Mouse (Mus musculus) left cerebral cortex, adult 9 months (tissue): ENCODE measurements around the gene Map4k1.
A peak's percentile ranks its signal among the peaks of the same experiment; 100 is the strongest.

Experiments
- DNase-seq, 2 experiments: peaks; one replicate each; pipeline ENCODE4 v3.0.0; 2022; ENCODE audit warnings: low spot score in 2 of 2

Gene Map4k1

GRCm38 (mm10) chr7:28977556-28977955 is 4.3 kb upstream of the Map4k1 start:
- DNase-seq: no peak

- no peak for DNase-seq
Observed at GRCm38 (mm10) chr7:28982274-28983013, 594 bp downstream of the Map4k1 start.

GRCm38 (mm10) chr7:28983141-28983564 is 1.3 kb downstream of the Map4k1 start:
- no peak for DNase-seq

- DNase-seq: no peak
Observed at GRCm38 (mm10) chr7:28983849-28984248, 2.0 kb downstream of the Map4k1 start.

GRCm38 (mm10) chr7:28984452-28984851 is 2.6 kb downstream of the Map4k1 start:
- no peak for DNase-seq

- DNase-seq: no peak
Observed at GRCm38 (mm10) chr7:28985207-28985606, 3.4 kb downstream of the Map4k1 start.

- no peak for DNase-seq
Observed at GRCm38 (mm10) chr7:28990766-28991273, 9.0 kb downstream of the Map4k1 start.

- DNase-seq: no peak
Observed at GRCm38 (mm10) chr7:28991616-28992015, 9.8 kb downstream of the Map4k1 start.

- DNase-seq: no peak
Observed at GRCm38 (mm10) chr7:28992997-28993396, 11.1 kb downstream of the Map4k1 start.

- no peak for DNase-seq
Observed at GRCm38 (mm10) chr7:28993402-28993801, 11.6 kb downstream of the Map4k1 start.

- DNase-seq: peak in 1 of 2 experiments; percentile 18
Observed at GRCm38 (mm10) chr7:29000651-29001605, 19.1 kb downstream of the Map4k1 start.

GRCm38 (mm10) chr7:29007224-29008101 is 25.6 kb downstream of the Map4k1 start:
- peak in 1 of 2 experiments; percentile 12 for DNase-seq

- DNase-seq: no peak
Observed at GRCm38 (mm10) chr7:29008171-29008570, 26.3 kb downstream of the Map4k1 start.

GRCm38 (mm10) chr7:29008714-29009113 is 26.9 kb downstream of the Map4k1 start:
- no peak for DNase-seq

- no peak for DNase-seq
Observed at GRCm38 (mm10) chr7:29014984-29015383, 33.1 kb downstream of the Map4k1 start.

- no peak for DNase-seq
Observed at GRCm38 (mm10) chr7:29016440-29016839, 34.6 kb downstream of the Map4k1 start.

GRCm38 (mm10) chr7:29017222-29017621 is 35.4 kb downstream of the Map4k1 start:
- no peak for DNase-seq

GRCm38 (mm10) chr7:29019447-29020220 is 37.8 kb downstream of the Map4k1 start:
- no peak for DNase-seq

GRCm38 (mm10) chr7:29022479-29022878 is 40.6 kb downstream of the Map4k1 start:
- peak in 1 of 2 experiments; percentile 25 for DNase-seq

GRCm38 (mm10) chr7:29023514-29023913 is 41.7 kb downstream of the Map4k1 start:
- DNase-seq: no peak

- no peak for DNase-seq
Observed at GRCm38 (mm10) chr7:29025566-29025965, 43.7 kb downstream of the Map4k1 start.
